Mouse (Mus musculus): ENCODE measurements around the gene Prkaa1. TPM values are rescaled to one million over a fixed set of nuclear protein-coding genes. Genes with fewer than 3 reads are reported as not detected.

The Prkaa1 gene
- total RNA-seq, 2 experiments from 2014 or later, result 20.7 to 21.8 TPM

Other genes with a start within 250 kb of the Prkaa1 start
- gene Mroh2b, start 245.1 kb upstream of the Prkaa1 start, total RNA-seq (2021), result not detected
- under 1 TPM; 0.35 to 0.74 TPM for gene C7, start 80.1 kb upstream of the Prkaa1 start, total RNA-seq (2021)
- gene Card6, start 35.3 kb upstream of the Prkaa1 start, total RNA-seq (2021), result 1 to 10 TPM; 1.3 to 2.1 TPM
- gene Rpl37, start 27.2 kb upstream of the Prkaa1 start, total RNA-seq (2021), result 100 to 1,000 TPM; 308 to 322 TPM
- gene Ttc33, start 41.7 kb downstream of the Prkaa1 start, total RNA-seq (2021), result 10 to 100 TPM; 88.2 to 88.4 TPM
- under 1 TPM; 0.63 to 0.87 TPM for gene Ptger4, start 100.3 kb downstream of the Prkaa1 start, total RNA-seq (2021)